Mouse (Mus musculus) heart, embryonic 12.5 days (tissue): ENCODE measurements around the gene Hecw2. TPM values are rescaled to one million over a fixed set of nuclear protein-coding genes. Genes with fewer than 3 reads are reported as not detected.

Experiments used
- ATAC-seq: fragments of 200-750 bp; cut with Nextera tagmentation; 2 replicates; pipeline ENCODE4 v1.8.0; 2017; ENCODE audit warnings: moderate TSS enrichment, moderate library complexity; ENCODE audit not compliant: insufficient number of reproducible peaks, low FRiP score
- H3K27ac ChIP-seq: fragments of 300-500 bp; sonication (generic); 2 replicates; pipeline ENCODE4 v1.5.1; 2016; ENCODE audit warnings: mild to moderate bottlenecking, moderate library complexity; ENCODE audit not compliant: poor library complexity, severe bottlenecking
- H3K27me3 ChIP-seq: fragments of 300-500 bp; sonication (generic); replicated peaks from 2 replicates; pipeline ENCODE4 v1.6.1; 2016; ENCODE audit warnings: mild to moderate bottlenecking, moderate library complexity
- H3K36me3 ChIP-seq: fragments of 300-500 bp; sonication (generic); 2 replicates; pipeline ENCODE4 v1.6.1; 2016; ENCODE audit warnings: mild to moderate bottlenecking, moderate library complexity
- H3K4me1 ChIP-seq: fragments of 300-500 bp; sonication (generic); replicated peaks from 2 replicates; pipeline ENCODE4 v1.6.1; 2016; ENCODE audit warnings: mild to moderate bottlenecking
- H3K4me2 ChIP-seq: fragments of 300-500 bp; sonication (generic); 2 replicates; pipeline ENCODE4 v1.6.1; 2016; ENCODE audit warnings: mild to moderate bottlenecking, moderate library complexity
- H3K4me3 ChIP-seq: fragments of 300-500 bp; sonication (generic); 2 replicates; pipeline ENCODE4 v1.5.1; 2016; ENCODE audit warnings: mild to moderate bottlenecking
- H3K9ac ChIP-seq: fragments of 300-500 bp; sonication (generic); 2 replicates; pipeline ENCODE4 v1.6.1; 2016; ENCODE audit warnings: mild to moderate bottlenecking, moderate library complexity
- H3K9me3 ChIP-seq: fragments of 300-500 bp; sonication (generic); replicated peaks from 2 replicates; pipeline ENCODE4 v1.6.1; 2016; ENCODE audit warnings: mild to moderate bottlenecking, moderate library complexity
- WGBS: fragments of 180-500 bp; shearing (Covaris S2); methylation state at CpG from one replicate; pipeline ENCODE4 v1.1.7; 2016; 5-methylcytosine and 5-hydroxymethylcytosine counted together
- polyA plus RNA-seq: library from polyadenylated mRNA; unstranded; fragments of >200 nt; fragmentation: Nextera tagmentation; extraction: Ambion mirVana; gene quantifications from 2 replicates; pipeline ENCODE4 v1.2.1, GENCODE M21; 2016

The Hecw2 gene
- polyA plus RNA-seq, 1 experiment from 2014 or later, result 8.2 TPM

DNA sequence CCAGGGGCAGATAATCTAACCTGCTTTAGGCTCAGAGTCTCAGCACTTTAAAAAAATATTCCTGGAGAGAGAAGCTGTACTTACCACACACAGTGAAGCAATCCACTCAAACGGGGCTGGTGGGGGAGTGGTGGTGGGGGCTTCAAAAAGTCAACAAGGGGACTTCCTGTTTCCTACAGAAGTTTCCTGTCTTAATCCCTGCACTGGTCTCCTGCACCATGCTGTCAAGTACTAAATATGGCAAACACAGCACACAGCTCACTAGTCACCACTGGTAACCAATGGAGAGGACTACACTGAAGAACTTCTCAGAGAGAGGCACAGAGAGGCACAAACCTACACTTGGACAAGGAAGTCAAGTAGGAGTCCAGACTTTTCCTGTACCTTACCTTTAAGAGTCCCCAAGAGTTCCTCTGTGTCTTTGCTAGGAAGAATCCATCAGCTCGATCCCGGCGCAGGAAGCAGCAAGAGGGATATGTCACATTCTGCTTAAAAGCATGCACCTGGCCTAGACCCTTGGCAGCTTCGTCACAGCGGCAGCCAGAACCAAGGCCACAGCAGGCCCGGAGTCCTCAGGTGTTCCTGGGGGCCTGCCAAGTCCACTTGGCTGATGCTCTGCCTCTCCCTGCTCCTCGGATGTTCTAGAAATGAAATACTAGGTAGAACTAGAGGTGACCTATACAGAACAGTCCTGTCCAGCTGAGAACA is 217.0 kb downstream of the Hecw2 start:
- H3K27ac ChIP-seq, result peak overlapping the region; percentile 82
- H3K4me1 ChIP-seq, result peaks cover 21% of the 10 kb centered on the region
- H3K27me3 ChIP-seq, result no peaks in the 10 kb centered on the region
- 65% methylated on average over 8 of the region's 8 CpGs for WGBS
- no peaks in the 10 kb centered on the region for H3K9me3 ChIP-seq
- H3K9ac ChIP-seq, result no peak overlapping the region
- peak; percentile 58; the same call in 1 of the 2 replicates for ATAC-seq
- H3K36me3 ChIP-seq, result no peaks in the 10 kb centered on the region
- peak overlapping the region; percentile 17 for H3K4me3 ChIP-seq
- H3K4me2 ChIP-seq, result peak overlapping the region; percentile 46

DNA sequence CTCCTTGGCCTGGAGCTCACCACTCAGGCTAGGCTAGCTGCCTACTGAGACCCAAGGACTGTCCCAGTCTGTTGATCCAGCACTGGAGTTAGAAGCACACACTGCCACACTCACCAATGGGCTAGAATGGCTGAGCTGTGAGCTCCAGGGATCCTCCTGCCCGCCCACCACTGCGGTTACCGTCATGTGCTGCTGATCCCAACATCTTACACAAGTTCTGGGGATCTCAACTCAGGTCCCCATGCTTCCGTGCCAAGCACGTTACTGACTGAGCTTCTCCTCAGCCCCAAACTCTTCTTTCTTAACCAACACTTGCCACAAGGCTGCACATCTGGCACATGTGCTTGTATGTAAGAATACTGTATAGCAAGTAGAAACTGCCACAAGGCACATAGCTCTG is 218.2 kb downstream of the Hecw2 start:
- Histone ChIP-seq H3K4me2 (peak overlapping the region; percentile 46), H3K27ac (no peak overlapping the region), H3K9ac (no peak overlapping the region), H3K4me1 (peaks cover 21% of the 10 kb centered on the region), H3K36me3 (no peaks in the 10 kb centered on the region), H3K9me3 (no peaks in the 10 kb centered on the region), H3K4me3 (peak overlapping the region; percentile 17), H3K27me3 (no peaks in the 10 kb centered on the region)
- ATAC-seq, result no peak
- WGBS, result 84% methylated on average over 5 of the region's 5 CpGs

DNA sequence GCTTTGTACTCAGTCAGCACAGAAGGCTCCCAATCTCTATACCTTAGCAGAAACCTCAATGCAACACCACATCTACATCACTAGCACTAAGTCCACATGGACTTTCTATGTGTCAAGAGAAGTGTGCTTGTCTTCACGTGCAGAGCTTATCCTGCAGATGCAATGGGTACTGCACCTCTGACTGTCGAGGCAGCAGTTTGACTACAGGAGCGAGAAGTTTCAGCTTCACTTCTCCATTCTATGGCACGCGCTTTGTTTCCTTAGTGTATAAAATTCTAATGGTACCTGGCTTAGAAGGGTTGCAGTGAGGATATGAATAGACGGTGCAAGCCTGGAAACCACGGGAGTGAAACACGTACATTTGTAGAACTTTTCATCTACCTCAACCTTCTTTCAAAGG is 218.9 kb downstream of the Hecw2 start:
- H3K9me3 ChIP-seq, result no peaks in the 10 kb centered on the region
- H3K4me2 ChIP-seq, result peak overlapping the region; percentile 46
- H3K4me1 ChIP-seq, result peaks cover 21% of the 10 kb centered on the region
- no peak for ATAC-seq
- H3K27ac ChIP-seq, result no peak overlapping the region
- peak overlapping the region; percentile 17; the same call in 1 of the 2 replicates for H3K4me3 ChIP-seq
- 88% methylated on average over 8 of the region's 8 CpGs for WGBS
- no peaks in the 10 kb centered on the region for H3K27me3 ChIP-seq
- no peaks in the 10 kb centered on the region for H3K36me3 ChIP-seq
- H3K9ac ChIP-seq, result no peak overlapping the region

DNA sequence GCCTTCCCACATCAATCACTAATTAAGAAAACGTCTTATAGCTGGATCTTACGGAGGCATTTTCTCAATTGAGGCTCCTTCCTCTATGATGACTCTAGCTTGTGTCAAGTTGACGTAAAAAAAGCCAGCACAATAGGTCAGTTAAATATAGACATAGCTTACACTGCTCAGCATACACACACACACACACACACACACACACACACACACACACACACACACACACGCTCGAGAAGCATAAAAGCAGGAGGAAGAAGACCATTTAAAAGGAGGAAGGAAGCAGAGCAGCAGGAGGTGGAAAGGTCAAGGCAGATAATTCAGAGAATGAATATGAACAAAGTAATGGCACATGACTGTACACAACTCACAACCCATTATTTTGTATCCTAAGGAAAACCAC is 220.0 kb downstream of the Hecw2 start:
- Histone ChIP-seq H3K27me3 (no peaks in the 10 kb centered on the region), H3K4me3 (no peak overlapping the region), H3K9me3 (no peaks in the 10 kb centered on the region), H3K4me2 (0 out of 2 replicates have a peak overlapping the region, but pooled peaks have one; percentile 2), H3K36me3 (peaks cover under 1% of the 10 kb centered on the region; the same call in 1 of the 2 replicates), H3K9ac (no peak overlapping the region), H3K27ac (no peak overlapping the region), H3K4me1 (peaks cover 21% of the 10 kb centered on the region)
- WGBS, result 45% methylated on average over 4 of the region's 5 CpGs
- no peak for ATAC-seq

DNA sequence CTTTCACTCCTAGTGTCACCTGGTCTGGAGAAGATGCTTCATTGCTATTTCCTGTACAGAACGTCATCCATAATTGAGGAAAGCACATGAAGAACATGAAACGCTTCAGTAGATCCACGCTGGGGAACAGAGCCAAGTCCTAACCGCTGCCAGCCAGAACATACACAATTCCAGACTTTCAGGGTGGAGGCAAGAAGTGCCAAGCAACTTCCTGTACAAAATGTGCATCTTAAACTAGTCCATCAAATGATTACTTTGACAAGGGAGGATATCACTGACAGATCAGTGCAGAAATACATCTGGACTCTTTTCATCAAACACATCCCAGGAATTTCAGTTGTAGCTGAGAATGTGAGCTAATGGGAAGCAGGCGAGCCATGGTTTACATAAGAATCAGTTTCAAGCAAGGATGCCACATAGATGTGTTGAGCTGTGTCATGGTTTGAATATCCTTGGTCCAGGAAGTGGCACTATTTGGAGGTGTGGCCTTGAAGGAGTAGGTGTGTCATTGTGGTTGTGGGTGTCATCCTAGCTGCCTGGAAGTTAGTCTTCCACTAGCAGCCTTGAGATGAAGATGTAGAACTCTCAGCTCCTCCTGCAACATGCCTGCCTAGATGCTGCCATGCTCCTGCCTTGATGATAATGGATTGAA is 224.5 kb downstream of the Hecw2 start:
- ATAC-seq, result no peak
- Histone ChIP-seq H3K36me3 (peaks cover 4% of the 10 kb centered on the region; the same call in 1 of the 2 replicates), H3K27me3 (no peaks in the 10 kb centered on the region), H3K9ac (no peak overlapping the region), H3K4me1 (peaks cover 4% of the 10 kb centered on the region; the same call in 1 of the 2 replicates), H3K27ac (no peak overlapping the region), H3K4me2 (no peak overlapping the region), H3K4me3 (no peak overlapping the region), H3K9me3 (no peaks in the 10 kb centered on the region)
- WGBS, result 70% methylated on average over 5 of the region's 5 CpGs

DNA sequence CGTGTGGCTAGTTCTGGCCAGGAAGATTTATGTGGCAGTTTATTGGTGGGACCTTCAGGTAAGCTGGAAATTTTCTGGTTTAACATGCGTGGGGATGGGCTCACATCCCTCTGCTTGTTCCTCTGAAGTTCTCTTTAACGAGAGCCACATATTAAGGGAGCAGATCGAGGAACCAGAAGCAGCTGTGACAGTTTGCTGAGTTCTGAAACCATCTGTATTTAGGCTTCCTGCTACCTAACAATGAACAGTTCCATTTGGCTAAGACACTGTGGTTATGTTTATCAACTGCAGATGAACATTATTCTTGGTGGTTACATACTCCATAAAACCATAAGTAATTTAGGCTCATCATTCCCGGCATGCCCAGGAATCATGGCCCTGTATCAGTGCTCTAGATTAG is 242.6 kb downstream of the Hecw2 start:
- no peaks in the 10 kb centered on the region for H3K9me3 ChIP-seq
- H3K36me3 ChIP-seq, result no peaks in the 10 kb centered on the region
- H3K4me1 ChIP-seq, result no peaks in the 10 kb centered on the region
- WGBS, result 74% methylated on average over 5 of the region's 5 CpGs
- H3K9ac ChIP-seq, result no peak overlapping the region
- H3K4me3 ChIP-seq, result no peak overlapping the region
- H3K27ac ChIP-seq, result no peak overlapping the region
- no peak overlapping the region for H3K4me2 ChIP-seq
- no peak for ATAC-seq
- no peaks in the 10 kb centered on the region for H3K27me3 ChIP-seq

DNA sequence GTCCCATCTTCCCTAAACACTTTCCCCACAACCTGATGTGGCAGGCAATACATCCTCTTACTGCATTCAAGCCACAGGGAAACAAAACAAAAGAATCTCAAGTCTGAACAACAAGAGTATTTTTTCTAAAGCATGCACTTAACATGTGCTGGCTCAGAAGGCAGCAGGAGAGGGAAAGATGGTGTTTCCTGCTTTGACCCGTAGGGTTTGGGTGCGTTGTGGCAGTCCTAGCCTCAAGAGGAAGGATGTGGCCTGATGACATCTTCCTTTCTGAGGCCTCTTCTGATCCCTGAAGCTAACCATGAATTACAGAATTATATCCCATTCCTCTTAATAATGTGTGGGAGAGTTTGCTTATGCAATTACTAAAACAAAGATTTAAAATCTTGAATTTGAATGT is 249.2 kb downstream of the Hecw2 start:
- Histone ChIP-seq H3K9ac (no peak overlapping the region), H3K27ac (no peak overlapping the region), H3K4me1 (no peaks in the 10 kb centered on the region; the same call in 1 of the 2 replicates), H3K9me3 (no peaks in the 10 kb centered on the region), H3K27me3 (no peaks in the 10 kb centered on the region), H3K36me3 (no peaks in the 10 kb centered on the region), H3K4me3 (no peak overlapping the region), H3K4me2 (no peak overlapping the region)
- WGBS, result 60% methylated on average over 2 of the region's 2 CpGs
- ATAC-seq, result no peak

DNA sequence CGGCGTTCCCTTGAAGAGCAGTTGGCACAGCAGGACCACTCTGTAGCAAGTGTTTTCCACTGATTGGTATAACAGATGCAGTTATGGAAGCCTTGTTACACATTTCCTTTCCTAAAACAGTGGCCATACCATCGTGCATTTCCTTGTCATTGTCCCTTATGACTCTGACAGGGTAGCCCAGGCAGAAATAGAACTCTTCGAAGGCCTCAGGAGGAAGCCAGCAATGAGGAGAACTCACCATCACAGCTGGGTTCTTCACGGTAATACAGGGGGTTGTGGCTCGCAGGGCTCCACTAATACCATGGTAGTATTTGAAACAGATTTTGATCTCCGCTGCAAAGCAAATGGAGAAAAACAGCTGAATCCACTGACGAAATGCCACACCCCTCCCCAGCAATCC is 252.5 kb downstream of the Hecw2 start:
- Histone ChIP-seq H3K9me3 (no peaks in the 10 kb centered on the region), H3K27me3 (no peaks in the 10 kb centered on the region), H3K4me2 (no peak overlapping the region), H3K27ac (no peak overlapping the region), H3K9ac (no peak overlapping the region), H3K4me1 (peaks cover 10% of the 10 kb centered on the region), H3K36me3 (no peaks in the 10 kb centered on the region), H3K4me3 (no peak overlapping the region)
- ATAC-seq, result no peak
- 73% methylated on average over 8 of the region's 8 CpGs for WGBS

DNA sequence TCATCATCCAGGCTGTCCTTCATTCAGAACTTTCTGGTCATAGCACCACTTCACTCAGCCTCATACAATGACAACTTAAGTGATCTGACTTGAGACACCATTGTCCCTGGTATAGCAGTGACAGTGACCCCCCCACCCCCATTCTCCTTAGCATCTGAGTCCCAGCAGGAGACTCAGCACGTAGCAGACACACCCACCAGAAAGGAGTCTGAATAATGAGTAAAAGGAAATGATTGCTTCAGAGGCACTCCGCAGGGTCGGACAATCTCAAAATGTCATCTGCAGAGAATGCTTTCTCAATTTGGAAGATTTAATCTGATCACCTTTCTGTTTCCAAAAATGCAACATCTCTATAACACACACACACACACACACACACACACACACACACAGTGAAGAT is 253.4 kb downstream of the Hecw2 start:
- Histone ChIP-seq H3K36me3 (no peaks in the 10 kb centered on the region), H3K27ac (no peak overlapping the region), H3K4me1 (peaks cover 10% of the 10 kb centered on the region), H3K27me3 (no peaks in the 10 kb centered on the region), H3K9me3 (no peaks in the 10 kb centered on the region), H3K4me2 (no peak overlapping the region), H3K9ac (no peak overlapping the region), H3K4me3 (no peak overlapping the region)
- no peak for ATAC-seq
- WGBS, result 74% methylated on average over 3 of the region's 3 CpGs

DNA sequence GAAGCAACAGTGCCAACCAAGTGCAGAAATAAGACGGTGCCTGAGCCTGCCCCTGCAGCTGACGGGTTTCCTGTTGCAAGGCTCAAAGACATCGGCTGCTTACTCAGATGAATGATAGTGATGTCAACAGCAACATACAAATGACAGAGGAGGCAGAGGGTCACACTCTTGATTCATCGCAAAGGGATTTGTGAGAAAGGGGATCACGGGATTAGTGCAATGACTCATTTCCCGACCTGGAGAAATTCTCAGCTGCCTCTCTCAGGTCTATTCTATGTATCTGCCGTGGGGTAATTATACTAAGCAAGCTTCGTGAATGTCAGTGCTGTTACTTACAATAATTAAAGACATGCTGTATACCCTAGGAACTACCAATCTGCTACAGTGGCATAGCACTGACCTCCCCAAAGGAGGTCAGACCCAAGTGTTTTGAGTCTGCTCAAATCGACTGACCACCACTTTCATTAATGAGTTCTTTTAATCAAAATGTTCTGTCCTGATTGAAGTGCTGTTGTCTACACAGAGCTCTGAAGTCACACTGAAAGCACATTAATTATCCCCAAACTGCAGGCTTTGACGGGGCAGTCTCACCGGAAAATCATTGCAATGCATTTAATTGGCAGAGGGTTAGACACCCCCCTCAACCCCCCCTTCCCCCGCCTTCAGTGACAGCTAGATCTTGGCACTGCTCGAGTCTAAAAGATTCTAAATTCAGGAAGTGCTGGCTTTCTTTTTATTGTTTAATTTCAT is 254.5 kb downstream of the Hecw2 start:
- Histone ChIP-seq H3K27me3 (no peaks in the 10 kb centered on the region), H3K9me3 (no peaks in the 10 kb centered on the region), H3K4me3 (no peak overlapping the region), H3K4me2 (peak overlapping the region; percentile 39), H3K27ac (no peak overlapping the region), H3K9ac (no peak overlapping the region), H3K4me1 (peaks cover 10% of the 10 kb centered on the region), H3K36me3 (no peaks in the 10 kb centered on the region)
- 39% methylated on average over 13 of the region's 13 CpGs for WGBS
- peak; percentile 36; the same call in 1 of the 2 replicates for ATAC-seq

DNA sequence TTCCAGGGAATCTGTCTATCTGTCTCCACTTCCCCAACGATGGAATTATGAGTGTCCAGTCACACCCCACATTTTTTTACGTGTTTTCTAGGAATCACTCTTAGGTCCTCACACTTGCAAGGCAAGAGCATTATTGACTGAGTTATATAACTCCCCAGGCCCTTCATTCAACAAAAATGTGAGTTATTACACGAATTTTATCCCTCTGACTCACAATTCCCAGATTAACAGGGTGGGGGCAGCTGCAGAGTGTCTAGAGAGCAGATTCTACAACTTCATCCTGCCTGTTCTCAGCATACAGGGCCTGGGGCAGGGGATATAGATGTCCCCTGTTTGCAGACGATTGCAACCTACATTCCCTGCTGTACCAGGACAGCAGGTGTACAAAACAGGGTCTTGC is 255.7 kb downstream of the Hecw2 start:
- whole genome bisulfite sequencing, result 69% methylated on average over 4 of the region's 4 CpGs
- Histone ChIP-seq H3K9ac (no peak overlapping the region), H3K4me1 (peaks cover 10% of the 10 kb centered on the region), H3K36me3 (no peaks in the 10 kb centered on the region), H3K4me2 (no peak overlapping the region), H3K4me3 (no peak overlapping the region), H3K27ac (no peak overlapping the region), H3K9me3 (no peaks in the 10 kb centered on the region), H3K27me3 (no peaks in the 10 kb centered on the region)
- no peak for ATAC-seq
